Mouse (Mus musculus) MEL (cell line): Measurements from ENCODE around the gene Cdk2ap2. TPM values are rescaled to one million over a fixed set of nuclear protein-coding genes. Genes with fewer than 3 reads are reported as not detected.

Experiments
- DNase-seq: peaks from one replicate; pipeline ENCODE4 v3.0.0; 2011; ENCODE audit warnings: low read depth, low spot score
- H3K27ac ChIP-seq: 2 replicates; pipeline ENCODE4 v1.5.1; 2012; ENCODE audit warnings: low read depth, mild to moderate bottlenecking, control low read depth, low read length, moderate library complexity; ENCODE audit not compliant: control insufficient read depth
- H3K27me3 ChIP-seq, 2 experiments: fragments of 150-350 bp in 1 of 2; sonication (generic) in 1 of 2; 2 replicates each; pipeline ENCODE4 v1.6.1; 2012; ENCODE audit warnings: low read length in 2 of 2, mild to moderate bottlenecking in 2 of 2, improper control_type of control experiment in 1 of 2, moderate library complexity in 1 of 2; ENCODE audit not compliant: insufficient read depth in 2 of 2, control insufficient read depth in 1 of 2
- H3K36me3 ChIP-seq, 2 experiments: 2 replicates each; pipeline ENCODE4 v1.6.1; 2012 to 2014; ENCODE audit warnings: low read length in 2 of 2, improper control_type of control experiment in 1 of 2, inconsistent platforms in 1 of 2, mild to moderate bottlenecking in 1 of 2; ENCODE audit not compliant: insufficient read depth in 2 of 2, control insufficient read depth in 1 of 2
- H3K4me1 ChIP-seq, 2 experiments: fragments of 150-350 bp in 1 of 2; sonication (generic) in 1 of 2; 2 replicates each; pipeline ENCODE4 v1.6.1; 2012; ENCODE audit warnings: low read length in 2 of 2, improper control_type of control experiment in 1 of 2, mild to moderate bottlenecking in 1 of 2; ENCODE audit not compliant: insufficient read depth in 2 of 2, control insufficient read depth in 1 of 2
- H3K4me3 ChIP-seq, 2 experiments: fragments of 150-350 bp in 1 of 2; sonication (generic) in 1 of 2; 2 replicates each; pipeline ENCODE4 v1.5.1; 2012; ENCODE audit warnings: low read depth in 2 of 2, low read length in 2 of 2, mild to moderate bottlenecking in 2 of 2, moderate library complexity in 2 of 2, control low read depth in 1 of 2, improper control_type of control experiment in 1 of 2; ENCODE audit not compliant: control insufficient read depth in 1 of 2, insufficient read depth in 1 of 2
- H3K79me2 ChIP-seq: 2 replicates; pipeline ENCODE4 v1.6.1; 2012; ENCODE audit warnings: mild to moderate bottlenecking, low read length, moderate library complexity; ENCODE audit not compliant: control insufficient read depth, poor library complexity, insufficient read depth
- H3K9ac ChIP-seq: 2 replicates; pipeline ENCODE4 v1.6.1; 2012; ENCODE audit warnings: low read depth, mild to moderate bottlenecking, control low read depth, low read length, moderate library complexity; ENCODE audit not compliant: control insufficient read depth, poor library complexity, severe bottlenecking
- H3K9me3 ChIP-seq: fragments of 150-350 bp; sonication (generic); replicated peaks from 2 replicates; pipeline ENCODE4 v1.6.1; 2012; ENCODE audit warnings: mild to moderate bottlenecking, low read length, improper control_type of control experiment, moderate library complexity; ENCODE audit not compliant: insufficient read depth
- BHLHE40 ChIP-seq: IDR thresholded peaks from 2 replicates; pipeline ENCODE4 v1.6.1; 2012; ENCODE audit warnings: low read depth, mild to moderate bottlenecking, inconsistent platforms, low read length, improper control_type of control experiment, borderline replicate concordance
- CHD1 ChIP-seq: IDR thresholded peaks from 2 replicates; pipeline ENCODE4 v1.6.1; 2012; ENCODE audit warnings: low read depth, mild to moderate bottlenecking, inconsistent platforms, low read length, improper control_type of control experiment
- CHD2 ChIP-seq: IDR thresholded peaks from 2 replicates; pipeline ENCODE4 v1.6.1; 2011; ENCODE audit warnings: low read length, improper control_type of control experiment
- E2F4 ChIP-seq: IDR thresholded peaks from 2 replicates; pipeline ENCODE4 v1.6.1; 2011; ENCODE audit warnings: low read depth, low read length, improper control_type of control experiment, borderline replicate concordance
- ELF1 ChIP-seq: IDR thresholded peaks from 2 replicates; pipeline ENCODE4 v1.6.1; 2014; ENCODE audit warnings: low read depth, mild to moderate bottlenecking, inconsistent platforms, low read length, improper control_type of control experiment, moderate library complexity
- EP300 ChIP-seq, 2 experiments: IDR thresholded peaks; 2 replicates each; pipeline ENCODE4 v1.6.1; 2011; ENCODE audit warnings: improper control_type of control experiment in 2 of 2, low read length in 2 of 2, low read depth in 1 of 2, mild to moderate bottlenecking in 1 of 2
- ETS1 ChIP-seq: IDR thresholded peaks from 2 replicates; pipeline ENCODE4 v1.6.1; 2012; ENCODE audit warnings: low read depth, mild to moderate bottlenecking, inconsistent platforms, low read length, improper control_type of control experiment, moderate library complexity
- GATA1 ChIP-seq: IDR thresholded peaks from 2 replicates; pipeline ENCODE4 v1.6.1; 2011; ENCODE audit warnings: low read depth, low read length, improper control_type of control experiment
- MAFK ChIP-seq: IDR thresholded peaks from 2 replicates; pipeline ENCODE4 v1.6.1; 2011; ENCODE audit warnings: low read depth, mild to moderate bottlenecking, low read length, improper control_type of control experiment, borderline replicate concordance
- MAX ChIP-seq: IDR thresholded peaks from 2 replicates; pipeline ENCODE4 v1.6.1; 2011; ENCODE audit warnings: low read length, improper control_type of control experiment
- MXI1 ChIP-seq: IDR thresholded peaks from 2 replicates; pipeline ENCODE4 v1.6.1; 2011; ENCODE audit warnings: mild to moderate bottlenecking, low read depth, low read length, improper control_type of control experiment
- MYB ChIP-seq: IDR thresholded peaks from 2 replicates; pipeline ENCODE4 v1.6.1; 2011; ENCODE audit warnings: mild to moderate bottlenecking, low read depth, low read length, improper control_type of control experiment
- POLR2AphosphoS5 ChIP-seq: IDR thresholded peaks from 2 replicates; pipeline ENCODE4 v1.6.1; 2012; ENCODE audit warnings: low read depth, borderline replicate concordance, mild to moderate bottlenecking, inconsistent platforms, low read length, moderate library complexity, mixed read lengths
- RAD21 ChIP-seq: IDR thresholded peaks from 2 replicates; pipeline ENCODE4 v1.6.1; 2011; ENCODE audit warnings: mild to moderate bottlenecking, low read depth, low read length, improper control_type of control experiment
- RCOR1 ChIP-seq: IDR thresholded peaks from 2 replicates; pipeline ENCODE4 v1.6.1; 2012; ENCODE audit warnings: low read depth, mild to moderate bottlenecking, inconsistent platforms, low read length, improper control_type of control experiment
- SIN3A ChIP-seq: IDR thresholded peaks from 2 replicates; pipeline ENCODE4 v1.6.1; 2012; ENCODE audit warnings: low read length, improper control_type of control experiment, inconsistent platforms
- TAL1 ChIP-seq: IDR thresholded peaks from 2 replicates; pipeline ENCODE4 v1.6.1; 2012; ENCODE audit warnings: mild to moderate bottlenecking, inconsistent platforms, low read length, moderate library complexity, mixed read lengths
- TBP ChIP-seq: IDR thresholded peaks from 2 replicates; pipeline ENCODE4 v1.8.0; 2011; ENCODE audit warnings: low read depth, low read length, improper control_type of control experiment
- TCF12 ChIP-seq: IDR thresholded peaks from 2 replicates; pipeline ENCODE4 v1.6.1; 2014; ENCODE audit warnings: low read depth, mild to moderate bottlenecking, inconsistent platforms, low read length, improper control_type of control experiment, moderate library complexity
- UBTF ChIP-seq: IDR thresholded peaks from 2 replicates; pipeline ENCODE4 v1.6.1; 2012; ENCODE audit warnings: low read depth, mild to moderate bottlenecking, inconsistent platforms, low read length, improper control_type of control experiment, moderate library complexity, borderline replicate concordance; ENCODE audit not compliant: insufficient read depth
- USF1 ChIP-seq: IDR thresholded peaks from 2 replicates; pipeline ENCODE4 v1.6.1; 2014; ENCODE audit warnings: low read depth, mild to moderate bottlenecking, inconsistent platforms, low read length, improper control_type of control experiment, moderate library complexity
- ZNF384 ChIP-seq: IDR thresholded peaks from 2 replicates; pipeline ENCODE4 v1.6.1; 2012; ENCODE audit warnings: low read depth, mild to moderate bottlenecking, inconsistent platforms, low read length, improper control_type of control experiment
- polyA plus RNA-seq, 2 experiments: library from polyadenylated mRNA; stranded (reverse) in 1 of 2; unstranded in 1 of 2; fragments of >175 nt in 1 of 2; fragments of >200 nt in 1 of 2; gene quantifications; 2 replicates each; pipeline versions ENCODE4 v1.2.1 to v1.2.4; 2012; ENCODE audit warnings: low replicate concordance in 2 of 2, low read depth in 1 of 2; ENCODE audit not compliant: insufficient read length in 2 of 2, insufficient read depth in 1 of 2, missing spikeins in 1 of 2
- total RNA-seq: library from RNA; depleted of rRNA; stranded (reverse); fragments of 300-350 nt; gene quantifications from 2 replicates; pipeline ENCODE4 v1.2.3, GENCODE M21; 2012

Cdk2ap2 gene
- total and polyA plus RNA-seq, 3 experiments: 53.5 to 97.6 TPM; not detected in 1

- TF ChIP-seq E2F4 (no peak), UBTF (no peak), GATA1 (no peak), CHD1 (no peak), POLR2AphosphoS5 (no peak), BHLHE40 (no peak), MAX (no peak), USF1 (no peak), ELF1 (no peak)
- DNase-seq: no peak
- Histone ChIP-seq H3K79me2 (no peaks in the 10 kb centered on the region), H3K9ac (no peak overlapping the region), H3K4me3 (no peak overlapping the region), H3K4me1 (peaks cover 0 to 5% of the 10 kb centered on the region in 2 experiments; a peak in 2 of 4 replicates), H3K36me3 (peaks cover 0 to 8% of the 10 kb centered on the region in 2 experiments; a peak in 2 of 4 replicates), H3K27me3 (no peaks in the 10 kb centered on the region), H3K27ac (no peak overlapping the region), H3K9me3 (no peaks in the 10 kb centered on the region)
Measured at GRCm38 (mm10) chr19:4090446-4090845, 6.5 kb upstream of the Cdk2ap2 start.

- H3K79me2 ChIP-seq: no peaks in the 10 kb centered on the region
- TF ChIP-seq CHD2 (no peak), ETS1 (0 out of 2 replicates have a peak, but pooled peaks have one; percentile 8), MAFK (no peak), ZNF384 (peak; percentile 62)
- TF ChIP-seq, all 39 proteins: peak for 2
- peak; percentile 32 for DNase-seq
- no peak overlapping the region for H3K9ac ChIP-seq
- no peaks in the 10 kb centered on the region for H3K27me3 ChIP-seq
- no peak overlapping the region for H3K4me3 ChIP-seq
- peaks cover 0 to 6% of the 10 kb centered on the region in 2 experiments; a peak in 2 of 4 replicates for H3K4me1 ChIP-seq
- H3K27ac ChIP-seq: no peak overlapping the region
- H3K9me3 ChIP-seq: no peaks in the 10 kb centered on the region
- H3K36me3 ChIP-seq: peaks cover 0 to 15% of the 10 kb centered on the region in 2 experiments; a peak in 2 of 4 replicates
Measured at GRCm38 (mm10) chr19:4091383-4091782, 5.6 kb upstream of the Cdk2ap2 start.

- DNase-seq: peak; percentile 44
- H3K4me1 ChIP-seq: peaks cover 0 to 9% of the 10 kb centered on the region in 2 experiments; a peak in 3 of 4 replicates
- no peaks in the 10 kb centered on the region for H3K27me3 ChIP-seq
- TF ChIP-seq SIN3A: peak; percentile 41; the same call in 1 of the 2 replicates
- TF ChIP-seq RAD21: no peak
- TF ChIP-seq GATA1: 0 out of 2 replicates have a peak, but pooled peaks have one; percentile 17
- 0 out of 2 replicates have a peak, but pooled peaks have one; percentile 12 for TF ChIP-seq TBP
- peak; percentile 52 to 82; a peak in 3 of 4 replicates for TF ChIP-seq EP300 (IDR thresholded peaks at IDR 0.05; ENCODE audit: low read depth in 1 of 2, low read length in 2 of 2)
- peak; percentile 59; the same call in 1 of the 2 replicates for TF ChIP-seq RCOR1
- TF ChIP-seq TAL1: peak; percentile 49
- no peak for TF ChIP-seq UBTF
- peak; percentile 77 for TF ChIP-seq TCF12
- TF ChIP-seq ETS1: peak; percentile 54
- TF ChIP-seq ZNF384: no peak
- no peak for TF ChIP-seq MXI1
- TF ChIP-seq MYB: peak; percentile 83
- no peak overlapping the region for H3K9ac ChIP-seq
- no peak overlapping the region for H3K27ac ChIP-seq
- H3K4me3 ChIP-seq: no peak overlapping the region
- no peaks in the 10 kb centered on the region for H3K9me3 ChIP-seq
- peaks cover 2% of the 10 kb centered on the region; the same call in 1 of the 2 replicates for H3K79me2 ChIP-seq
- H3K36me3 ChIP-seq: peaks cover 0 to 17% of the 10 kb centered on the region in 2 experiments; a peak in 2 of 4 replicates
Measured at GRCm38 (mm10) chr19:4092750-4093149, 4.2 kb upstream of the Cdk2ap2 start.
